Mouse (Mus musculus): ENCODE results near the gene Ttc4.

DNA sequence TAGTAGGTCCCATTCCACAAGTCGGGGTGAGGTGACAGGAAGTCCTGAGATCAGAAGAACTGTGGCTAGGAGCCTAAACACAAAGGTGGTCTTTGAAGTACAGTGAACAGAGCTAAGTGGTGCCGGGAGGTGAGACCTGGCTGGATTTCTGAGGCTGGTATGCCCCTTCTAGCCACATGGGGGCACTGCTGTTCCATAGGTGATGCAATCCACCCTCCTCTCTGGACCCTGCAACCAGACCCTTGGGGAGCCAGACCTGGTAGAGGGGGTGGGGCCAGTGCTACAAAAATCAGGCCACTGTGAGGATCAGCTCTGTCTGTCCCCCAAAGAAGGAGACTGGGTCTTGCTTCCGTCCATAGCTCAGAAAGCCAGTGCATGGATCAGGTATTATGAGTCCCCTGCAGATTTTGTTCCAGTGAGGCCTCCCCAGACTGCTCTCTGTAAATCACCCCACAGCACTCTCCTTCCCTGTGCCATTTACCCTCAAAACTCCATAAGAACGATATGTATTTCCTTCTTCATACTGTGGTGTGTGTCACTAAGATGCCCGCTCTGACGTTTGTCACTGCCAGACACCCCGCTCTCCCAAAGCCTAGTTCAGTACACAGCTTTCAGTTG, 64.5 kb downstream of the Ttc4 start:
- no peak for TF ChIP-seq MAX (IDR thresholded peaks at IDR 0.05; ENCODE audit: low read depth)
- no peak for TF ChIP-seq SRF (IDR thresholded peaks at IDR 0.05; ENCODE audit: control insufficient read depth, insufficient read length, low read depth)
- no peak for TF ChIP-seq E2F4 (IDR thresholded peaks at IDR 0.05; ENCODE audit: insufficient read depth)
- no peak for TF ChIP-seq MYOD1 (IDR thresholded peaks at IDR 0.05; ENCODE audit: control insufficient read depth in 1 of 3, insufficient read length in 2 of 3, low read depth in 2 of 3)
- TF ChIP-seq MYOG (IDR thresholded peaks at IDR 0.05; ENCODE audit: control insufficient read depth in 1 of 3, insufficient read depth in 1 of 3, insufficient read length in 2 of 3, low read depth in 2 of 3): no peak
- no peak for TF ChIP-seq POLR2AphosphoS2 (IDR thresholded peaks at IDR 0.05; ENCODE audit: insufficient read length, low read depth)
- no peak for TF ChIP-seq REST (IDR thresholded peaks at IDR 0.05; ENCODE audit: insufficient read depth, insufficient read length)
